Mouse (Mus musculus): Measurements from ENCODE around the gene Gm3543. TPM values are rescaled to one million over a fixed set of nuclear protein-coding genes. Genes with fewer than 3 reads are reported as not detected.
"Not testable (repeated sequence)": the region's sequence is repeated elsewhere in the genome, so short reads cannot be mapped to it uniquely, and the experiment has no call there.

Gene Gm3543
- not detected in 2 replicates for polyA plus RNA-seq (2015; fragmentation: Nextera tagmentation; extraction: Ambion mirVana)

GRCm38 (mm10) chr14:41983225-41983624 lies at the start of gene Gm3543:
Gene Gm3543 (minus strand): TSS chr14:41983325.
- not testable (repeated sequence) for H3K4me3 ChIP-seq (replicated peaks); H3K4me2 ChIP-seq (replicated peaks); ATAC-seq; H3K27me3 ChIP-seq; H3K36me3 ChIP-seq; H3K4me1 ChIP-seq (replicated peaks); H3K9ac ChIP-seq (replicated peaks); H3K9me3 ChIP-seq; H3K27ac ChIP-seq
- 75% methylated on average over 1 of the region's 1 CpGs for WGBS

GRCm38 (mm10) chr14:41968596-41968995 lies 14.5 kb downstream of the Gm3543 start:
- not testable (repeated sequence) for ATAC-seq; H3K27me3 ChIP-seq; H3K9ac ChIP-seq (replicated peaks); H3K4me1 ChIP-seq (replicated peaks); H3K27ac ChIP-seq; H3K4me3 ChIP-seq (replicated peaks); H3K4me2 ChIP-seq (replicated peaks); H3K36me3 ChIP-seq; H3K9me3 ChIP-seq
- 60% methylated on average over 3 of the region's 3 CpGs for WGBS

GRCm38 (mm10) chr14:41967827-41968226 lies 15.3 kb downstream of the Gm3543 start, which contains the start of gene Gm6401:
Gene Gm6401 (minus strand): TSS chr14:41967927.
- H3K36me3 ChIP-seq; H3K27me3 ChIP-seq; H3K4me1 ChIP-seq (replicated peaks); H3K9me3 ChIP-seq; H3K4me3 ChIP-seq (replicated peaks); H3K9ac ChIP-seq (replicated peaks); H3K27ac ChIP-seq; H3K4me2 ChIP-seq (replicated peaks); ATAC-seq: not testable (repeated sequence)
- WGBS, result 61% methylated on average over 1 of the region's 1 CpGs

- H3K9me3 ChIP-seq; H3K4me2 ChIP-seq (replicated peaks); H3K27ac ChIP-seq; ATAC-seq; H3K36me3 ChIP-seq; H3K4me1 ChIP-seq (replicated peaks); H3K27me3 ChIP-seq; H3K9ac ChIP-seq (replicated peaks); H3K4me3 ChIP-seq (replicated peaks): not testable (repeated sequence)
- WGBS, result 67% methylated on average over 4 of the region's 4 CpGs
Observed at GRCm38 (mm10) chr14:41964095-41964494, 19.0 kb downstream of the Gm3543 start.

- H3K9ac ChIP-seq (replicated peaks); H3K9me3 ChIP-seq; H3K4me2 ChIP-seq (replicated peaks); H3K36me3 ChIP-seq; H3K4me3 ChIP-seq (replicated peaks); H3K27me3 ChIP-seq; H3K4me1 ChIP-seq (replicated peaks); H3K27ac ChIP-seq; ATAC-seq: not testable (repeated sequence)
- WGBS, result 58% methylated on average over 2 of the region's 2 CpGs
Observed at GRCm38 (mm10) chr14:41943695-41944094, 39.4 kb downstream of the Gm3543 start, which contains the start of gene 1700024B05Rik. Gene 1700024B05Rik (plus strand): TSS chr14:41943995.

Other genes starting within 250 kb of the Gm3543 start
- gene Gm7929, start 232.7 kb downstream of the Gm3543 start, polyA plus RNA-seq (2015; fragmentation: Nextera tagmentation; extraction: Ambion mirVana), result not detected in 2 replicates
- not detected in 2 replicates for gene Gm47189, start 210.9 kb downstream of the Gm3543 start, polyA plus RNA-seq (2015; fragmentation: Nextera tagmentation; extraction: Ambion mirVana)
- gene Gm7980, start 76.0 kb downstream of the Gm3543 start, polyA plus RNA-seq (2015; fragmentation: Nextera tagmentation; extraction: Ambion mirVana), result not detected in 2 replicates
- not detected in 2 replicates for gene 1700049E17Rik1, start 58.4 kb downstream of the Gm3543 start, polyA plus RNA-seq (2015; fragmentation: Nextera tagmentation; extraction: Ambion mirVana)
- not detected in 2 replicates for gene 1700024B05Rik, start 39.3 kb downstream of the Gm3543 start, polyA plus RNA-seq (2015; fragmentation: Nextera tagmentation; extraction: Ambion mirVana)
- gene Gm6401, start 15.4 kb downstream of the Gm3543 start, polyA plus RNA-seq (2015; fragmentation: Nextera tagmentation; extraction: Ambion mirVana), result not detected in 2 replicates
- gene Gm7951, start 134.0 kb upstream of the Gm3543 start, polyA plus RNA-seq (2015; fragmentation: Nextera tagmentation; extraction: Ambion mirVana), result not detected in 2 replicates
- not detected in 2 replicates for gene Gm17027, start 179.3 kb upstream of the Gm3543 start, polyA plus RNA-seq (2015; fragmentation: Nextera tagmentation; extraction: Ambion mirVana)
- gene Gm3573, start 207.5 kb upstream of the Gm3543 start, polyA plus RNA-seq (2015; fragmentation: Nextera tagmentation; extraction: Ambion mirVana), result not detected in 2 replicates

Data from midbrain, embryonic 13.5 days (tissue).